Mouse (Mus musculus): Measurements from ENCODE around the gene Pnma1. TPM values are rescaled to one million over a fixed set of nuclear protein-coding genes. Genes with fewer than 3 reads are reported as not detected.

Gene Pnma1
- polyA plus RNA-seq, 1 experiment = 2.8 TPM

GRCm38 (mm10) chr12:84181999-84182398 is 33.7 kb upstream of the Pnma1 start:
- Histone ChIP-seq H3K4me1 (ENCODE audit: control insufficient read depth, insufficient read depth, low read length) (peaks cover 20% of the 10 kb centered on the region), H3K27ac (ENCODE audit: control insufficient read depth, insufficient read depth, low read depth, low read length, poor library complexity) (no peak overlapping the region), H3K4me3 (replicated peaks; ENCODE audit: control insufficient read depth, low read depth, low read length) (no peak overlapping the region)
- no peak for TF ChIP-seq CTCF (IDR thresholded peaks at IDR 0.05; ENCODE audit: control insufficient read depth, insufficient read depth, low read length)
- no peak for TF ChIP-seq POLR2A (IDR thresholded peaks at IDR 0.05; ENCODE audit: borderline replicate concordance, control insufficient read depth, low read depth, low read length)
- 83% methylated on average over 6 of the region's 6 CpGs for WGBS

DNA sequence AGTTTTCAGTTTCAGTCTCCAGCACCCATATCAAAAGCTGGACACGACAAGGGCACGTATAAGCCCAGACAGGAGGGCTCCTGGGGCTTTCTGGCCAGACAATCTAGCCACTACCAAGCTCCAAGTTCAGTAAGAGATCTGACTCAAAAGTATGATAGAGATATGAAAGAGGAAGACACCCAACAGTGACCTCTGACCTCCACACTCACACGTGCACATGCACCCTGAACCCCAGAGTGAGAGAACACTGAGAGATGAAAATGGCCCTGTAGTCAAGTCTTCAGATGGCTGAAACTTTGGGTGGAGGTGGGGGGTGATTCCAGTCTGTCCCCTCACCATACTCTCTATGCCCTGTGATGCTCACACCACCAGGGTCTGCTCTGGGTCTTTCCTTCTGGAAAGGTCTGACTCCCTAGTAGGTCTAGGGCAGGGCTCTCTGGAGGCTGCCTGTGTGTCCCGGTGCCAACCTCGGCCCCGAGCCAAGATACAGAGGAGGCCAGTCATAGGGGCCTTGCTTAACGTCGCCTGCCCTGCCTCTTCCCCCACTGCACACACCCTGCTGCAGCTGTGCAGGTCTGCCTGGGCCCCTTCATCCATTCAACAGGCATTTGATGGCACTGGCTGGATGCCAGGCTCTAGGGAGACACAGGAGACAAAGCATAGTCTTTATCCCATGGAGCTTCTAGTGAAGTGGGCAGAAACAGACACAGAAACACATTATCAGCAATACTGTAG is 32.6 kb upstream of the Pnma1 start:
- Histone ChIP-seq H3K27ac (ENCODE audit: control insufficient read depth, insufficient read depth, low read depth, low read length, poor library complexity) (peak overlapping the region; percentile 54), H3K4me1 (ENCODE audit: control insufficient read depth, insufficient read depth, low read length) (peaks cover 22% of the 10 kb centered on the region), H3K4me3 (replicated peaks; ENCODE audit: control insufficient read depth, low read depth, low read length) (no peak overlapping the region)
- WGBS = 21% methylated on average over 8 of the region's 8 CpGs
- TF ChIP-seq CTCF (IDR thresholded peaks at IDR 0.05; ENCODE audit: control insufficient read depth, insufficient read depth, low read length) (no peak), POLR2A (IDR thresholded peaks at IDR 0.05; ENCODE audit: borderline replicate concordance, control insufficient read depth, low read depth, low read length) (no peak)

- no peak for TF ChIP-seq CTCF (IDR thresholded peaks at IDR 0.05; ENCODE audit: control insufficient read depth, insufficient read depth, low read length)
- TF ChIP-seq POLR2A (IDR thresholded peaks at IDR 0.05; ENCODE audit: borderline replicate concordance, control insufficient read depth, low read depth, low read length) = no peak
- Histone ChIP-seq H3K4me3 (replicated peaks; ENCODE audit: control insufficient read depth, low read depth, low read length) (no peak overlapping the region), H3K4me1 (ENCODE audit: control insufficient read depth, insufficient read depth, low read length) (peaks cover 22% of the 10 kb centered on the region), H3K27ac (ENCODE audit: control insufficient read depth, insufficient read depth, low read depth, low read length, poor library complexity) (peak overlapping the region; percentile 10)
- WGBS = 62% methylated on average over 3 of the region's 3 CpGs
Observed at GRCm38 (mm10) chr12:84180090-84180489, 31.8 kb upstream of the Pnma1 start.

- peaks cover 31% of the 10 kb centered on the region for H3K4me1 ChIP-seq (ENCODE audit: control insufficient read depth, insufficient read depth, low read length)
- WGBS = 58% methylated on average over 10 of the region's 10 CpGs
- TF ChIP-seq POLR2A (IDR thresholded peaks at IDR 0.05; ENCODE audit: borderline replicate concordance, control insufficient read depth, low read depth, low read length) = no peak
- no peak for TF ChIP-seq CTCF (IDR thresholded peaks at IDR 0.05; ENCODE audit: control insufficient read depth, insufficient read depth, low read length)
- peak overlapping the region; percentile 21; the same call in 1 of the 2 replicates for H3K27ac ChIP-seq (ENCODE audit: control insufficient read depth, insufficient read depth, low read depth, low read length, poor library complexity)
- H3K4me3 ChIP-seq (replicated peaks; ENCODE audit: control insufficient read depth, low read depth, low read length) = no peak overlapping the region
Observed at GRCm38 (mm10) chr12:84178652-84179445, 30.6 kb upstream of the Pnma1 start.

- Histone ChIP-seq H3K4me1 (ENCODE audit: control insufficient read depth, insufficient read depth, low read length) (peaks cover 32% of the 10 kb centered on the region), H3K4me3 (replicated peaks; ENCODE audit: control insufficient read depth, low read depth, low read length) (no peak overlapping the region), H3K27ac (ENCODE audit: control insufficient read depth, insufficient read depth, low read depth, low read length, poor library complexity) (peak overlapping the region; percentile 47; the same call in 1 of the 2 replicates)
- WGBS = 54% methylated on average over 1 of the region's 1 CpGs
- TF ChIP-seq POLR2A (IDR thresholded peaks at IDR 0.05; ENCODE audit: borderline replicate concordance, control insufficient read depth, low read depth, low read length) = no peak
- no peak for TF ChIP-seq CTCF (IDR thresholded peaks at IDR 0.05; ENCODE audit: control insufficient read depth, insufficient read depth, low read length)
Observed at GRCm38 (mm10) chr12:84178052-84178451, 29.8 kb upstream of the Pnma1 start.

DNA sequence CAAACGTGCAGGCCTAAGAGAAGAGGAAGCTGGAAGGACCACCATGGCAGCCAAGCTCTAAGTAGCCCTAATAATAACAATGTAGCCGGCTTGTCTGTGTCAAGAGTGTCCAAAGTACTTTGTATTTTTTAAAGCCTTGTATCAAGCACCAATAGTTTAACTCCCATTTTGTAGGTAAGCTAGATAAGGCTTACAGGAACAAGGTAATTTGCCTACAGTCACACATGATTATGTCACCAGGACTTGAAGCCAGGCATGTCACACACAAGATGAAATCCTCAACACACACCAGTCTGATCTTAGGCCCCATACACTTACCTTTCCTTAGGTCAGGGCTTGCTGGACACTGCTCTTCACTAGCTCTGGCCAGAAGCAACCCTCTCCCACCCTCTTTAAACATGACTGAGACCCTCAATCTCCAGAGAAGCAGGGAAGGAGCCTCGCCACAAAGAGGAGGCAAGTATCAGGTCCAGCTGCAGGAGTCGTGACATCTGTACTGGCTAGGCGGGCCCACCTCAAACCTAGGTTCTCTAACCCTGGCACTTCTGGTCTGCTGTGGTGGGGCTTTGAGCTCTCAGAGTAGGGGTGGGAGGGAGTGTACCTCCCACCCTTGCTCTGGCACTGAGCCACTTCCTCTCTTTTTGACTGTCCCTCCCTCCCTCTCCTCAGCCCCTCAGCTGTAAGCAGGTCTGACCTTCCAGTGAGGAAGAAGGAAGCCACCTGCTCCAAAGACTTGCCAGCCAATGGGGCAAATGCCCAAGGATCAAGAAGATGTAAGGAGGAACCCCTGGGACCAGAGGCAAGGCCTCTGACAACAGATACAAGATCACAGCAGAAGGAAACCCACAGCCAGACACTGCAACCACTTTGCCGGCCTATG is 28.8 kb upstream of the Pnma1 start:
- WGBS = 20% methylated on average over 6 of the region's 6 CpGs

GRCm38 (mm10) chr12:84176126-84176769 is 28.0 kb upstream of the Pnma1 start:
- peaks cover 36% of the 10 kb centered on the region for H3K4me1 ChIP-seq (ENCODE audit: control insufficient read depth, insufficient read depth, low read length)
- peak overlapping the region; percentile 67 for H3K4me3 ChIP-seq (replicated peaks; ENCODE audit: control insufficient read depth, low read depth, low read length)
- peak overlapping the region; percentile 88 for H3K27ac ChIP-seq (ENCODE audit: control insufficient read depth, insufficient read depth, low read depth, low read length, poor library complexity)
- 4% methylated on average over 13 of the region's 13 CpGs for WGBS
- TF ChIP-seq CTCF (IDR thresholded peaks at IDR 0.05; ENCODE audit: control insufficient read depth, insufficient read depth, low read length) = no peak
- TF ChIP-seq POLR2A (IDR thresholded peaks at IDR 0.05; ENCODE audit: borderline replicate concordance, control insufficient read depth, low read depth, low read length) = no peak

More for the DNA sequence above, 28.8 kb upstream of the Pnma1 start:
- Histone ChIP-seq H3K4me1 (ENCODE audit: control insufficient read depth, insufficient read depth, low read length) (peaks cover 36% of the 10 kb centered on the region), H3K27ac (ENCODE audit: control insufficient read depth, insufficient read depth, low read depth, low read length, poor library complexity) (peak overlapping the region; percentile 88), H3K4me3 (replicated peaks; ENCODE audit: control insufficient read depth, low read depth, low read length) (no peak overlapping the region)
- TF ChIP-seq CTCF (IDR thresholded peaks at IDR 0.05; ENCODE audit: control insufficient read depth, insufficient read depth, low read length) (no peak), POLR2A (IDR thresholded peaks at IDR 0.05; ENCODE audit: borderline replicate concordance, control insufficient read depth, low read depth, low read length) (no peak)
